Mouse (Mus musculus) mature B cell (primary cell): ENCODE measurements around the gene Kctd11.

Experiments
- in situ Hi-C: fragments of 300-500 bp; cut with MboI; formaldehyde crosslinking; loops from 2 replicates; pipeline ENCODE4 v1.14.3; 2019

Kctd11 gene

GRCm38 (mm10) chr11:69849128-69849527, 32.1 kb downstream of the Kctd11 start:
- in situ Hi-C loops, result no loop called here

GRCm38 (mm10) chr11:69848021-69848420, 33.2 kb downstream of the Kctd11 start:
- in situ Hi-C loops, result no loop called here

- in situ Hi-C loops, result no loop called here
Measured at GRCm38 (mm10) chr11:69846738-69847688, 34.2 kb downstream of the Kctd11 start.

GRCm38 (mm10) chr11:69846198-69846680, 35.0 kb downstream of the Kctd11 start, which contains the start of gene Plscr3:
Gene Plscr3 (plus strand): TSS chr11:69846376.
- in situ Hi-C loops, result no loop called here

- in situ Hi-C loops, result no loop called here
Measured at GRCm38 (mm10) chr11:69838714-69839104, 42.5 kb downstream of the Kctd11 start.

GRCm38 (mm10) chr11:69837952-69838713, 43.1 kb downstream of the Kctd11 start, which contains the start of gene Tmem256:
Gene Tmem256 (plus strand): TSS chr11:69838514.
- in situ Hi-C loops, result no loop called here

GRCm38 (mm10) chr11:69837604-69837951, 43.6 kb downstream of the Kctd11 start, which contains the start of gene Nlgn2:
Gene Nlgn2 (minus strand): TSS chr11:69837784.
- in situ Hi-C loops, result no loop called here

- in situ Hi-C loops, result no loop called here
Measured at GRCm38 (mm10) chr11:69836703-69837576, 44.3 kb downstream of the Kctd11 start.

GRCm38 (mm10) chr11:69835966-69836335, 45.3 kb downstream of the Kctd11 start:
- in situ Hi-C loops, result no loop called here

- in situ Hi-C loops, result no loop called here
Measured at GRCm38 (mm10) chr11:69835326-69835965, 45.8 kb downstream of the Kctd11 start.

- in situ Hi-C loops, result no loop called here
Measured at GRCm38 (mm10) chr11:69834001-69834549, 47.1 kb downstream of the Kctd11 start.

- in situ Hi-C loops, result no loop called here
Measured at GRCm38 (mm10) chr11:69833554-69833953, 47.7 kb downstream of the Kctd11 start.

GRCm38 (mm10) chr11:69828832-69829231, 52.4 kb downstream of the Kctd11 start:
- in situ Hi-C loops, result no loop called here
